Mouse (Mus musculus) gastrocnemius, postnatal 14 days (tissue): Measurements from ENCODE around the gene Cyp2c38. TPM values are rescaled to one million over a fixed set of nuclear protein-coding genes. Genes with fewer than 3 reads are reported as not detected.
"Not testable (repeated sequence)": the region's sequence is repeated elsewhere in the genome, so short reads cannot be mapped to it uniquely, and the experiment has no call there.

Experiments
- DNase-seq: peaks from one replicate; pipeline ENCODE4 v3.0.0; 2021; ENCODE audit warnings: mixed read lengths
- intact Hi-C: fragments of 180-260 bp; cut with DNase I; formaldehyde crosslinking; loops from one replicate; pipeline ENCODE4 v1.15.1; 2025; ENCODE audit warnings: low total_unique reads
- long read RNA-seq, 2 experiments: library from polyadenylated mRNA; stranded (forward); transcript quantifications; one replicate each; pipeline ENCODE4 v2.0.0; 2021
- total RNA-seq, 2 experiments: library from RNA; stranded (reverse); gene quantifications; 2 replicates each; pipeline ENCODE4 v1.2.3; 2021

Cyp2c38 gene
- not detected for total RNA-seq
- long read RNA-seq, experiment 1 = 0 reads
- long read RNA-seq, experiment 2 = 0 reads

DNA sequence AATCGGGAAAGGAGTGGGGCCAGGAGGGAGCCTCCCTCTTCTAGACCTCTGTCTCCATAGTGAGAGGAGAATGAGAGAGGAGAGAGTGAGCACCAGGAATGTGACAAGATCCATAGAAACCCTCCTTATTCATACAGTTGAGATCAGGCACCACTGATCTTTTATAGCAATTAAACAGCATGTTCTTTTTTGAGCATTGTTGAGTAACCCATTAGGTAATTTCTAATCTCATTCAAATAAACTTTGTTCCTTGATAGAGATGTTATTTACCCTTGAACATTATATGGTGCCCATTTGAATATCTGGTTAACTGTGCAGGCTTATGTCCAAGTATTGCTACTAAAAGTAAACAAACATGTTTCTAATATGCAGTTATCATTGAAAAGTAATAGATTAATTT lies at the start of gene Cyp2c38:
Cyp2c38 (minus strand) TSS at position 135 of the 400 bp plus-strand sequence.
- intact Hi-C loops = no loop called here
- no peak for DNase-seq

DNA sequence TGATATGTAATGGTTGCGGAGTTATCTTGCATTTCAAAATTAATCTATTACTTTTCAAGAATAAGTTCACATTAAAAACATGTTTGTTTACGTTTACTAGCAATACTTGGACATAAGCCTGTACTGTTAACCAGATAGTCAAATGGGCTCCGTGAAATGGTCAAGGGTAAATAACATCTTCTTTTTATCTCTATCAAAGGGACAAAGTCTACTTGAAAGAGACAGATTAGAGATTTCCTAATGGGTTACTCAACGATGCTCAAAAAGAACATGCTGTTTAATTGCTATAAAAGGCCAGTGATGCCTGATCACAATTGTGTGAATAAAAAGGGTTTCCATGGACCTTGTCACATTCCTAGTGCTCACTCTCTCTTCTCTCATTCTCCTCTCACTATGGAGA lies 47.7 kb upstream of the Cyp2c38 start, which contains the start of gene Cyp2c39:
Cyp2c39 (plus strand) TSS at position 329 of the 400 bp plus-strand sequence.
- intact Hi-C loops = no loop called here
- DNase-seq = no peak

DNA sequence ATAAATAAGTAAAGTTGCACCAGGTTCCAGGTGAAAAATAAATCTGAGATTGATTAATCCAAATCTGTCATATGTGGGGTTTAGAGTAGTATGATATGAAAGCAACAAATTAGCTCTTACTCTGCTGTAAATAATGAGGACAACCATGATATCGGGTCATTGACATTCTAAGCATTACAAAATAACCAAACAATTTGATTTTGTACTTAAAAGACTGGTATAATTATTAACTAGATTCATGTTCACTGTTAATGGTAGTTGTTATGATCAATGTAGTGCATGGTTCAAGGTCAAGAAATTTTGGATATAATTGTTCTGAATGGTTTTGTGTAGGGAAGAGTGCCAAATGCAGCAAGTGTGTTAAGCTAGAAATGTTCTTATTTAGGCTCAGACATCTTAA lies 46.7 kb upstream of the Cyp2c38 start:
- no peak for DNase-seq
- intact Hi-C loops = no loop called here

DNA sequence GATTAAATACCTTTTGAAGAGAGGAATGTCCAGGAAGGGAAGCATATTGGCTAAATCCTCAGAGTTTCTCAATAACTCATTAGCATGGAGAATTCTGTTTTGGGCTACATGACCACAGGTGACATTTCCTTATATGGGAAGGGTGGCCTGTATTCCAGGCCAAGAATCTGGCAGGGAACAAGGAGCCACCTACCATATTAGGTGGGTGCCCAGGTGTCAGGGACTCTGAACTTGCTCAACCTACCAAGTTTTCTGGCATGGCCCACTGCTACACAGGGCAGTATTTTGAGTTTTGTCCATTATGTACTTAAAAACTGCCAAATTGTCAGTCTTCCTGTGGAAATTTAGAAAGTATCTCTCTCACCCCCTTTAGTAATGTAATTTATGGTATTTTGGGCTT lies 43.5 kb upstream of the Cyp2c38 start:
- intact Hi-C loops = no loop called here
- no peak for DNase-seq

DNA sequence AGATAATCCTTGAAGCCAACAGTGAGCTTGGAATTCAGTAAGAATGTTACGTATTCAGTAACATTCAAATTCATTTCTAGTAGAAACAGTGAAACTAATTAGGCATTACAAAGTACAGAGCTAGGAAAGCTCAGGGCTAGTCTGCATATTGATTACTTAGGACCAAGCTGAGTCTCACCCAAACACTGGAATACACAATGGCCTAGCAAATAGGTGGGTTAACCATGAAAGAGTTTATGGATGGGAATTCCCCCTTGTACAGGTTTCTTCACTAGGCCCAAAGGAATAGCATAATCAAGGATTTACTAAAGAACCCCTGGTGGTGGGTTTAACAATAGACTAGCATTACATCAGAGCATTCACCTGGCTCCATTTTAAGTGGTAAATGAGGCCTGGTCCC lies 21.1 kb upstream of the Cyp2c38 start:
- intact Hi-C loops, DNase-seq: not testable (repeated sequence)

DNA sequence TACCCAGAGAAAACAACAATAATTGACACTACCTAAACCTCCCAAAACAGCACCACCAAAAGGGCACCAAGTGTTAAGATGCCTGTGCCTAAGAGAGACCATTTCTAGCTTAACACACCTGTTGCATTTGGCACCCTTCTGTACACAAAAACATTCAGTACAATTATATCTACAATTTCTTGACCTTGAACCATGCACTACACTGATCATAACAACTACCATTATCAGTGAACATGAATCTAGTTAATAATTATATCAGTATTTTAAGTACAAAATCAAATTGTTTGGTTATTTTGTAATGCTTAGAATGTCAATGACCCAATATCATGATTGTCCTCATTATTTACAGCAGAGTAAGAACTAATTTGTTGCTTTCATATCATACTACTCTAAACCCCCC lies 1.0 kb upstream of the Cyp2c38 start:
- intact Hi-C loops = no loop called here
- DNase-seq = no peak

Other genes with a start within 250 kb of the Cyp2c38 start
- not detected for gene Cyp2c29, start 193.7 kb downstream of the Cyp2c38 start, total RNA-seq
- not detected for gene Cyp2c39, start 47.8 kb upstream of the Cyp2c38 start, total RNA-seq
- not detected for gene Cyp2c67, start 186.0 kb upstream of the Cyp2c38 start, total RNA-seq